Comparison of ENCODE assay signal across 1 mouse cellular context in the genomic region with DNA sequence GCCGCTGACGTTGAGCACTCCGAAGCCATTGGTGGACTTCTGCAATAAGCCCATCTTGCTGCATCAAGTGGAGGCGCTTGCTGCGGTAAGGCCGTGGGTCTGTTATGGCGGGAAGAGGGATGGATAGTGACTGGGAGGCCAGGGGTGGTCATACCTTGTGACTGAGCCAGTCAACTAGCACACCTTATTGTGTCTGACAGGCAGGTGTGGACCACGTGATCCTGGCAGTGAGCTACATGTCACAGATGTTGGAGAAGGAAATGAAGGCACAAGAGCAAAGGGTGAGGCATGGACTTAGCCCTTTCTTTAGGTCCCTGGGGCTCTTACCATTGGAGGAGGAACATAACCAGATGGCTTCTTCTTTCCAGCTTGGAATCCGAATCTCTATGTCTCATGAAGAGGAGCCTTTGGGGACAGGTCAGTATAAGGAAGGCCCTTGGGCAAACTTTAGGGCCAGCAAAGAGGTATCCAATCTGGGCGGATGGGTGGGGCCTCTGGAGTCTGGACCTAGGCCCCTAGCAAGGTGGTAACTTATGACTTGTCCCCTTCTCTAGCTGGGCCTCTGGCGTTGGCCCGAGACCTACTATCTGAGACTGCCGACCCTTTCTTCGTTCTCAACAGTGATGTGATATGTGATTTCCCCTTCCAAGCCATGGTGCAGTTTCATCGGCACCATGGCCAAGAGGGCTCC.
TF ChIP-seq lines count a peak whose summit lies in the region.

No protein-coding gene starts in this region.

TF ChIP-seq in C2C12, 6 proteins besides CTCF, POLR2A, EP300 and RAD21:
- TF ChIP-seq FOSL1 (IDR thresholded peaks at IDR 0.05; ENCODE audit: insufficient read depth, low read length, poor library complexity, severe bottlenecking) (no peak), MYOD1 (IDR thresholded peaks at IDR 0.05; ENCODE audit: control insufficient read depth, insufficient read length, low read depth) (no peak), CEBPB (IDR thresholded peaks at IDR 0.05; ENCODE audit: low read depth) (no peak), MYOG (IDR thresholded peaks at IDR 0.05; ENCODE audit: control insufficient read depth, extremely low read depth, insufficient read length) (no peak), MAX (IDR thresholded peaks at IDR 0.05) (no peak), USF1 (IDR thresholded peaks at IDR 0.05; ENCODE audit: low read depth) (no peak)
